Mouse (Mus musculus) neural tube, embryonic 11.5 days (tissue): Measurements from ENCODE around the gene Samsn1. TPM values are rescaled to one million over a fixed set of nuclear protein-coding genes. Genes with fewer than 3 reads are reported as not detected.

Experiments used
- ATAC-seq: fragments of 200-750 bp; cut with Nextera tagmentation; 2 replicates; pipeline ENCODE4 v1.8.0; 2017; ENCODE audit warnings: moderate number of reproducible peaks, mild to moderate bottlenecking, moderate TSS enrichment, moderate library complexity; ENCODE audit not compliant: insufficient read depth, low FRiP score, low TSS enrichment
- DNase-seq: peaks from one replicate; pipeline ENCODE4 v3.0.0-alpha.2; 2015; ENCODE audit warnings: low spot score
- H3K27ac ChIP-seq: fragments of 300-500 bp; sonication (generic); 2 replicates; pipeline ENCODE4 v1.5.1; 2014; ENCODE audit warnings: low read depth, mild to moderate bottlenecking, low read length
- H3K27me3 ChIP-seq: fragments of 300-500 bp; sonication (generic); 2 replicates; pipeline ENCODE4 v1.6.1; 2014; ENCODE audit warnings: mild to moderate bottlenecking, low read length, mixed read lengths; ENCODE audit not compliant: control insufficient read depth, insufficient read depth
- H3K36me3 ChIP-seq: fragments of 300-500 bp; sonication (generic); 2 replicates; pipeline ENCODE4 v1.6.1; 2014; ENCODE audit warnings: mild to moderate bottlenecking, low read length, moderate library complexity, mixed read lengths; ENCODE audit not compliant: control insufficient read depth, insufficient read depth
- H3K4me1 ChIP-seq: fragments of 300-500 bp; sonication (generic); 2 replicates; pipeline ENCODE4 v1.6.1; 2014; ENCODE audit warnings: low read length, mixed read lengths; ENCODE audit not compliant: control insufficient read depth, insufficient read depth
- H3K4me2 ChIP-seq: fragments of 300-500 bp; sonication (generic); 2 replicates; pipeline ENCODE4 v1.6.1; 2014; ENCODE audit warnings: low read depth, mild to moderate bottlenecking, moderate library complexity
- H3K4me3 ChIP-seq: fragments of 300-500 bp; sonication (generic); 2 replicates; pipeline ENCODE4 v1.5.1; 2014; ENCODE audit warnings: low read depth, low read length
- H3K9ac ChIP-seq: fragments of 300-500 bp; sonication (generic); 2 replicates; pipeline ENCODE4 v1.6.1; 2014; ENCODE audit warnings: mild to moderate bottlenecking, low read length
- H3K9me3 ChIP-seq: fragments of 300-500 bp; sonication (generic); 2 replicates; pipeline ENCODE4 v1.6.1; 2016; ENCODE audit warnings: low read length; ENCODE audit not compliant: control insufficient read depth
- WGBS: fragments of 180-500 bp; shearing (Covaris S2); extraction: QIAGEN DNeasy Blood & Tissue Kit; methylation state at CpG from one replicate; pipeline ENCODE4 v1.1.7; 2014; 5-methylcytosine and 5-hydroxymethylcytosine counted together
- polyA plus RNA-seq: library from polyadenylated mRNA; unstranded; fragments of >200 nt; fragmentation: Nextera tagmentation; extraction: Ambion mirVana; gene quantifications from 2 replicates; pipeline ENCODE4 v1.2.1, GENCODE M21; 2014

The Samsn1 gene
- polyA plus RNA-seq, 1 experiment from 2014 or later = 1.8 TPM

DNA sequence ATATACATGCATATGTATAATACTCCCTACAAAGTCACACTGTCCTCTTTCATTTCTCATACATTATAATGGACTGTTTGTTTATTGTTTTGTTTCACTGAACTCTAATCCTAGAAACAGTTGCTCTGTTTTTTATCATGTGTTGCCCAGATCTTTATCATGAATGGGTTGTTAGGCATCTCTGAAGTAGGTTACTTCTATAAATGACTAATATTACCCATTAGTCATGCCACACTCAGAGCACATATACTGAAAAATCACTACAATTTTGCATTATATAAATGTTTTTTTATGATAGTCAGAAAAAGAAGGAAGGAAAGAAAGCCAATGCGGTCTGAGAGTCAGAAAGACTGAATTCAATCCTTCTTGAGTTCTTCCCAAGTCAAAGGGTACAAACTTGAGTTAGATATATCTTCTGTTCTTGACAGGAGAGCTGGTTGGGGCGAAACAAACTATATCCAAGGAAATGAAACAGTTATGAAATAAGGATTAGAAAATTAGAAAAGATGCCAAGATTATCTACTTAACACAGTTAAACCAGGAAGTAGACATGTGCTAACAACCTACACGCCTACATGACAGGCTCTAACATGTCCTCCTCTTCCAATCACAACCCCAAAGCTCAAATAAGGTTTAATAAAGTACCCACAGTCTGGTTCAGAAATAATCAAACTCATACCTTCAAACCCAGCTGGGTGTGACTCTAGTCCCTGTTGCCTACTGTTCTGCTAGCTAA is 122.0 kb downstream of the Samsn1 start:
- Histone ChIP-seq H3K4me3 (no peak overlapping the region), H3K9me3 (no peaks in the 10 kb centered on the region), H3K27ac (no peak overlapping the region), H3K4me1 (no peaks in the 10 kb centered on the region), H3K4me2 (no peak overlapping the region), H3K27me3 (no peaks in the 10 kb centered on the region), H3K36me3 (no peaks in the 10 kb centered on the region), H3K9ac (no peak overlapping the region)
- DNase-seq (no peak), ATAC-seq (no peak)
- WGBS = 89% methylated on average over 3 of the region's 3 CpGs

DNA sequence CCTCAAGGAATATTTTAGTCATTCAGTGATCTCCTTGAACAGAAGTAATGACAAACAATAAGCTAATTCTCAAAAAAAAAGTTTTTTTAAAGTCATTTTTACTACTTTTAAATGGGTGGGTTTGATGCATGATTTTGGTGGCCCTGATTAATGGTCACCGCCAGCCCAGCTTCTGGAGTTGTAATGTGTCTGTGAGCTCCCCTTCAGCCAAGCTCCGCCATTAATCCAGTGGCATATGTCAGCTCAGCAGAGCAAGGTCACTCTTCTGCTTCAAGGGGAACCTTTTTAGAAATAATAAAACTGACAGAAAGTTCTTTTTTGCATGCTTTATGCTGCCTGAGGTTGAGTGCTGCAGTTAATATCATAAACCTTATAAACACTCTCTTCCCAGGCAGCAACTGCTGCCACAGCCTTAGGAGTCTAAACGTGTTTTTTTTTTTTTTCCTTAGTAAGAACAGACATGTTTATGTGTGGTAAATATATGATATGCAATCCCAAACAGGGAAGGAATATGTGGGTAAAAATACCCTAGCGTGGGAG is 124.2 kb downstream of the Samsn1 start:
- DNase-seq (no peak), ATAC-seq (no peak)
- no peaks in the 10 kb centered on the region for H3K27me3 ChIP-seq
- no peak overlapping the region for H3K4me3 ChIP-seq
- no peaks in the 10 kb centered on the region for H3K36me3 ChIP-seq
- no peaks in the 10 kb centered on the region for H3K9me3 ChIP-seq
- 74% methylated on average over 4 of the region's 4 CpGs for WGBS
- no peak overlapping the region for H3K9ac ChIP-seq
- no peaks in the 10 kb centered on the region for H3K4me1 ChIP-seq
- H3K27ac ChIP-seq = no peak overlapping the region
- H3K4me2 ChIP-seq = no peak overlapping the region

DNA sequence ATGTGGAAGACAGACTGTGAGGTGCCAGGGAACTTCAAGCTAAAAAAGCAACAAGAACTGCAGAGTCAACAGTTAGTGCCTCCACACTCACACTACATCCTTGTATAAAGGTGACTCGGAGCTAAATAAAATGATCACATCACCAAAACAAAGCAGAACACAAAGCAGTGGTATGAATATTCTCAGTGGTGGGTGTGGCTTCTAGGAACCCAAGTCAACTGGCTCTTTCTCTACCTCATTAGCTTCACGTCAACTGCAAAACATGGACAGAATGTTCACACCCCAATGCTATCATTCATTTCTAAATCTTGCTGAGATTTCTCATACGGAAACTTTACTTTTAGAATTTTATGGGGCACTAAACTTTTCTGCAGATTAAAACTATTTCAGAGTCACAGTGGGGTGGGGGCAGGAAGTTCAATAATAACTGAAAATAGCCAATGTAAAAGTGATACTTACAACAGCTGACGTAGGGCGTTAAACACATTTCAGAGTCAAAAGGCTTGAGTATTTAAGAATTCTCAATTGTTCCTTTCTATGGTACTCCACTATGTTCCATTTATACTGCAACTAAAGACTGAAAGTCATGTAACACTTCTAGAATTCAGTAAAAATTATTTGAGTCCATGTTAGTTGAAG is 127.7 kb downstream of the Samsn1 start:
- 89% methylated on average over 5 of the region's 5 CpGs for WGBS
- no peaks in the 10 kb centered on the region for H3K9me3 ChIP-seq

DNA sequence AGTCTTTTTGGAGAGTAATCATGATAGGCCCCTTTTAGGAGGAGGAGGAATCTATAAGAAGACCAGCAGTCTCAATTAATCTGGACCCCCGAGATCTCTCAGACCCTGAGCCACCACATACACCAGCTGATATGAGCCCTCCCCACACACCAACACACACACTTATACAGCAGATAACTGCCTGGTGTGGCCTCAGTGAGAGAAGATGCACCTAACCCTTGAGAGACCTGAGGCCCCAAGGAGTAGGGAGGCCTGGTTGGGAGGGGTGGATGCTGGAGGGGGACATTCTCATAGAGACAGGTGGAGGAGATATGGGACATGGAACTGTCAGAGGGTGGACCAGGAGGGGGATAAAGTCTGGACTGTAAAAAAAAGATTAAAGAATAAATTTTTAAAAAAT is 128.6 kb downstream of the Samsn1 start:
- ATAC-seq = no peak
- Histone ChIP-seq H3K36me3 (no peaks in the 10 kb centered on the region), H3K27ac (no peak overlapping the region), H3K4me1 (no peaks in the 10 kb centered on the region), H3K9me3 (no peaks in the 10 kb centered on the region), H3K4me2 (no peak overlapping the region), H3K9ac (no peak overlapping the region), H3K4me3 (no peak overlapping the region), H3K27me3 (no peaks in the 10 kb centered on the region)
- WGBS = 90% methylated on average over 1 of the region's 1 CpGs
- DNase-seq = no peak

More for the DNA sequence above, 127.7 kb downstream of the Samsn1 start:
- DNase-seq (no peak), ATAC-seq (no peak)
- Histone ChIP-seq H3K4me2 (no peak overlapping the region), H3K36me3 (no peaks in the 10 kb centered on the region), H3K27me3 (no peaks in the 10 kb centered on the region), H3K4me3 (no peak overlapping the region), H3K27ac (no peak overlapping the region), H3K4me1 (no peaks in the 10 kb centered on the region), H3K9ac (no peak overlapping the region)

DNA sequence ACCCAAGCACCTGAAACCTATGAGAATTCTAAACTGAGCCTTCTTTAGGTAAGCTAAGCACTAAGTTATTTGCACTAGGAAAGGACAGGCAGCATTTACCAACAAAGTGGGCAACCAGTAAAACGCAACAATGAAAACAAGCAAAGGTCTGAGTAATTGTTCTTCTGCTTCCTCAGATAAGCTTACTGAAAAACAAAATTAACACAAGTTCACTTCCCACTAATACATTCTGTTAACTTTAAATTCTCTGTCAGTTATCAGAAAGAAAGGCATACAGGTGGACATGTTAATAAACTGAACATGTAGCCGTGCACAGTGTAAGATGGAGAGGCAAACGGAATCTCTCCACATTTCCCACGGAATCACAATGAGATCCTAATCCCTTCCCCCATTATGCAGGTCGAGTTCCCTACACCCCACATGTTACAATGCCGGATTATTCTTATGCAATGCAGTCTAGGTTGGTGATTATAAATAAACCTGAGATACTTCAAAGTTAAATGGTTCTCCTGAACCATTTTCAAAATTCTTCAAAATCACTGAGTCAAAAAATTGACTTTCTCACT is 132.9 kb downstream of the Samsn1 start:
- ATAC-seq = no peak
- no peaks in the 10 kb centered on the region for H3K9me3 ChIP-seq
- no peak overlapping the region for H3K4me3 ChIP-seq
- no peaks in the 10 kb centered on the region for H3K4me1 ChIP-seq
- no peaks in the 10 kb centered on the region for H3K27me3 ChIP-seq
- no peak for DNase-seq
- no peak overlapping the region for H3K9ac ChIP-seq
- H3K36me3 ChIP-seq = no peaks in the 10 kb centered on the region
- 79% methylated on average over 6 of the region's 6 CpGs for WGBS
- H3K4me2 ChIP-seq = no peak overlapping the region
- H3K27ac ChIP-seq = no peak overlapping the region

DNA sequence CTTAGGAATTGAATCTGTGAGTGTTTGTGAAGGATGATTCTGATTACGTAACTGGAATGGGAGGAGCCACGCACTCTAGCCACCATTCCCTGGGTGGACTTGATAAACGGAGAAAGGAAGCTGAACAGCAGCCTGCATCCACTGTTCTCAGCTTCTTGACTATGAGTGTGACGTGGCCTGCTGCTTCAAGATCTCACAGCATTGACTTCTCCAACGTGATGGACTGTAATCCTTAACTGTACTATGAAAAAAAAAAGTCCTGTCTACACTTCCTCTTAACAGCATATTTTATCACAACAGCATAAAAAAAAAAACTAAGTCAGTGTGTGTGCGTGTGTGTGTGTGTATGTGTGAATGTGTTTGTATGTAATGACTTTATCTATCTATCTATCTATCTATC is 134.9 kb downstream of the Samsn1 start:
- Histone ChIP-seq H3K4me1 (no peaks in the 10 kb centered on the region), H3K4me2 (no peak overlapping the region), H3K27ac (no peak overlapping the region), H3K4me3 (no peak overlapping the region), H3K36me3 (no peaks in the 10 kb centered on the region), H3K9me3 (no peaks in the 10 kb centered on the region), H3K9ac (no peak overlapping the region), H3K27me3 (no peaks in the 10 kb centered on the region)
- DNase-seq = no peak
- 82% methylated on average over 6 of the region's 6 CpGs for WGBS
- no peak for ATAC-seq

DNA sequence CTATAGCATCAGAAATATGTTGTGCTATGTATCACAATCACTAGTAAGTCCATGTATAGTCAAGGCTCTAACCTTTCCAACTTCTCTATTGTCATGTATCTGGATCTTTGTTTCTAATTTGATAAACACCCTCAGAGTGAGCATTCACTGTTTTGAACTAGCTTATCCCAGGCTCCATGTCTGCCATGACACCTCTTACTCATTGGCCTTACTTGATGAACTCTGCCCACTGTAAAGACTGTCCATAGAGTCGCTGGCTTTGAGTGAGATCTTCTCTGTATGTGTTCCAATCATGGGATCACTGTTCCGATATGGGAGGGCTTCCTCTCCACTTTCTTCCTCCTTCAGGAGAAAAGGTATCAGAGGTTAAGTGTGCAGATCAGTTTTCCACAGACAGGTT is 143.2 kb downstream of the Samsn1 start:
- no peaks in the 10 kb centered on the region for H3K36me3 ChIP-seq
- no peak overlapping the region for H3K4me3 ChIP-seq
- H3K9me3 ChIP-seq = no peaks in the 10 kb centered on the region
- H3K4me2 ChIP-seq = no peak overlapping the region
- H3K4me1 ChIP-seq = no peaks in the 10 kb centered on the region
- no peak overlapping the region for H3K9ac ChIP-seq
- DNase-seq = no peak
- H3K27ac ChIP-seq = no peak overlapping the region
- 90% methylated on average over 2 of the region's 2 CpGs for WGBS
- ATAC-seq = no peak
- H3K27me3 ChIP-seq = no peaks in the 10 kb centered on the region

DNA sequence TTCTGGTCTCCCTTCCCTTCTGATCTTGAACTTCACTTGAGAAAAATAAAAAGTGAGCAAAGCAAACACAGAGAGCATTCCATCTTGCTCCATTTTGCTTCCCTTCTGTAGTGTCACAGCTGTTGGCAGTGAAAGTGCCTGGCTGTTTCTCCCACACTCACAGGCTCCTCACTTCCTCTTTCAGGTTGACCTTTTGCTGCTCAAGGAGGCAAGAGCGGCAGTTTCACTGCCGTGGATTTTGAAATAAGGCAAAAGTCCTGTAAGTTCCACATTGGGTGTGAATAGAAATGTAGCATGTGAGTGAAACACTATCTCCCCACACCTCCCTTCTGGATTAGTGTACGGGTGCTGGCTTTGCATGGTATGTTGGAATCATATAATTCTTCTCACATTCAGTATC is 144.9 kb downstream of the Samsn1 start:
- no peak overlapping the region for H3K4me2 ChIP-seq
- no peak overlapping the region for H3K9ac ChIP-seq
- no peaks in the 10 kb centered on the region for H3K9me3 ChIP-seq
- no peaks in the 10 kb centered on the region for H3K4me1 ChIP-seq
- DNase-seq (no peak), ATAC-seq (no peak)
- H3K27ac ChIP-seq = no peak overlapping the region
- WGBS = 72% methylated on average over 3 of the region's 3 CpGs
- H3K27me3 ChIP-seq = no peaks in the 10 kb centered on the region
- no peaks in the 10 kb centered on the region for H3K36me3 ChIP-seq
- H3K4me3 ChIP-seq = no peak overlapping the region

DNA sequence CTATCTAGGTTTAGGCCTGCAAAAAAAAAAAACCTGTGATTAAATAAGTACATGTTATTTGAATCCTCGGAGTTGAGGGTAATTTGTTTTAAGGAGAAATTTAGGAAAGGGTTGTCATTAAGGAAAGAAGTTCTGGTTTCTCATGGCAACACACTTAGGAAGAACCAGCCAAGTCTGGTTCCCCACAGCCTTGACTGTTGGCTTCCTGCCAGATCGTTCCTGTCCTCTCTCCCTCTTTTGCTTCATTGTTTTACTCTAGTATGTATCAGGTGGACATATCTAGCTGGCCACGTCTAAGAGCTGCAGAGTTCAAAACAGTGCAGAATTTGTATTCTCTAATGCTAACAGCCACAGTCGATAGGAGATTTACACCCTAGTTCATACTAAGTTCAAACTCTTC is 146.2 kb downstream of the Samsn1 start:
- H3K4me2 ChIP-seq = no peak overlapping the region
- no peak overlapping the region for H3K27ac ChIP-seq
- H3K9me3 ChIP-seq = no peaks in the 10 kb centered on the region
- H3K4me1 ChIP-seq = no peaks in the 10 kb centered on the region
- H3K27me3 ChIP-seq = no peaks in the 10 kb centered on the region
- ATAC-seq (no peak), DNase-seq (no peak)
- 86% methylated on average over 4 of the region's 4 CpGs for WGBS
- no peak overlapping the region for H3K9ac ChIP-seq
- H3K4me3 ChIP-seq = no peak overlapping the region
- no peaks in the 10 kb centered on the region for H3K36me3 ChIP-seq
